Mouse (Mus musculus) midbrain, embryonic 14.5 days (tissue): ENCODE data around the gene Psmd13. TPM values are rescaled to one million over a fixed set of nuclear protein-coding genes. Genes with fewer than 3 reads are reported as not detected.

Experiments
- ATAC-seq: fragments of 200-750 bp; cut with Nextera tagmentation; 2 replicates; pipeline ENCODE4 v1.8.0; 2017; ENCODE audit warnings: moderate number of reproducible peaks, moderate library complexity; ENCODE audit not compliant: low FRiP score, low TSS enrichment
- DNase-seq: peaks from one replicate; pipeline ENCODE4 v3.0.0-alpha.2; 2015
- H3K27ac ChIP-seq: fragments of 300-500 bp; sonication (generic); replicated peaks from 2 replicates; pipeline ENCODE4 v1.5.1; 2014; ENCODE audit warnings: mild to moderate bottlenecking, low read depth, low read length, moderate library complexity
- H3K27me3 ChIP-seq: fragments of 300-500 bp; sonication (generic); 2 replicates; pipeline ENCODE4 v1.6.1; 2014; ENCODE audit warnings: low read length, control low read depth, mixed read lengths; ENCODE audit not compliant: control insufficient read depth, insufficient read depth
- H3K36me3 ChIP-seq: fragments of 300-500 bp; sonication (generic); 2 replicates; pipeline ENCODE4 v1.6.1; 2014; ENCODE audit warnings: low read length, control low read depth; ENCODE audit not compliant: control insufficient read depth, insufficient read depth
- H3K4me1 ChIP-seq: fragments of 300-500 bp; sonication (generic); 2 replicates; pipeline ENCODE4 v1.6.1; 2014; ENCODE audit warnings: mild to moderate bottlenecking, antibody characterized with exemption, low read length, control low read depth; ENCODE audit not compliant: control insufficient read depth, insufficient read depth
- H3K4me2 ChIP-seq: fragments of 300-500 bp; sonication (generic); 2 replicates; pipeline ENCODE4 v1.6.1; 2014; ENCODE audit warnings: mild to moderate bottlenecking, low read length, moderate library complexity
- H3K4me3 ChIP-seq: fragments of 300-500 bp; sonication (generic); replicated peaks from 2 replicates; pipeline ENCODE4 v1.5.1; 2014; ENCODE audit warnings: low read depth, low read length
- H3K9ac ChIP-seq: fragments of 300-500 bp; sonication (generic); replicated peaks from 2 replicates; pipeline ENCODE4 v1.6.1; 2014; ENCODE audit warnings: mild to moderate bottlenecking, low read length, moderate library complexity
- H3K9me3 ChIP-seq: fragments of 300-500 bp; sonication (generic); 2 replicates; pipeline ENCODE4 v1.6.1; 2016; ENCODE audit warnings: low read length, control low read depth, mixed read lengths; ENCODE audit not compliant: control insufficient read depth
- WGBS: fragments of 180-500 bp; shearing (Covaris S2); extraction: QIAGEN DNeasy Blood & Tissue Kit; methylation state at CpG from one replicate; pipeline ENCODE4 v1.1.7; 2014; 5-methylcytosine and 5-hydroxymethylcytosine counted together
- polyA plus RNA-seq: library from polyadenylated mRNA; unstranded; fragments of >200 nt; fragmentation: Nextera tagmentation; extraction: Ambion mirVana; gene quantifications from 2 replicates; pipeline ENCODE4 v1.2.1, GENCODE M21; 2014

Psmd13 gene
- 186 and 214 TPM in 2 replicates for polyA plus RNA-seq

GRCm38 (mm10) chr7:140881696-140882468, at the start of gene Psmd13, which contains the start of gene Sirt3:
Gene Psmd13 (plus strand): TSS chr7:140881968.
Gene Sirt3 (minus strand): TSS chr7:140882309.
- Histone ChIP-seq H3K4me3 (peak within 1 kb of the TSS; percentile 81), H3K36me3 (peaks cover 28% of the 10 kb centered on the region), H3K4me1 (peaks cover 14% of the 10 kb centered on the region), H3K27ac (peak within 1 kb of the TSS; percentile 86), H3K9ac (peak within 1 kb of the TSS; percentile 75), H3K4me2 (peak within 1 kb of the TSS; percentile 67), H3K9me3 (no peaks in the 10 kb centered on the region), H3K27me3 (no peaks in the 10 kb centered on the region)
- ATAC-seq, result peak; percentile 95
- WGBS, result under 1% methylated on average over 59 of the region's 59 CpGs
- DNase-seq, result peak; percentile 98

GRCm38 (mm10) chr7:140833341-140833740, 48.4 kb upstream of the Psmd13 start:
- ATAC-seq, result no peak
- no peaks in the 10 kb centered on the region for H3K27me3 ChIP-seq

GRCm38 (mm10) chr7:140834968-140835757, 46.6 kb upstream of the Psmd13 start, which contains the start of gene Urah:
Gene Urah (plus strand): TSS chr7:140835018.
- ATAC-seq (no peak), DNase-seq (no peak)

More at GRCm38 (mm10) chr7:140833341-140833740, 48.4 kb upstream of the Psmd13 start:
- H3K9ac ChIP-seq, result no peak overlapping the region
- H3K36me3 ChIP-seq, result no peaks in the 10 kb centered on the region
- no peak overlapping the region for H3K4me2 ChIP-seq
- H3K27ac ChIP-seq, result no peak overlapping the region
- no peaks in the 10 kb centered on the region for H3K9me3 ChIP-seq
- H3K4me3 ChIP-seq, result no peak overlapping the region
- no peaks in the 10 kb centered on the region for H3K4me1 ChIP-seq
- DNase-seq, result no peak
- 83% methylated on average over 4 of the region's 4 CpGs for WGBS

GRCm38 (mm10) chr7:140835758-140836087, 46.0 kb upstream of the Psmd13 start:
- ATAC-seq (no peak), DNase-seq (no peak)

More at GRCm38 (mm10) chr7:140834968-140835757, 46.6 kb upstream of the Psmd13 start, which contains the start of gene Urah:
- H3K27me3 ChIP-seq, result no peaks in the 10 kb centered on the region
- no peaks in the 10 kb centered on the region for H3K36me3 ChIP-seq
- H3K4me1 ChIP-seq, result no peaks in the 10 kb centered on the region
- no peak within 1 kb of the TSS for H3K4me3 ChIP-seq
- H3K27ac ChIP-seq, result no peak within 1 kb of the TSS
- H3K9me3 ChIP-seq, result no peaks in the 10 kb centered on the region
- H3K4me2 ChIP-seq, result no peak within 1 kb of the TSS
- no peak within 1 kb of the TSS for H3K9ac ChIP-seq
- 49% methylated on average over 20 of the region's 20 CpGs for WGBS

GRCm38 (mm10) chr7:140836243-140837115, 45.3 kb upstream of the Psmd13 start:
- H3K9ac ChIP-seq, result no peak overlapping the region
- H3K9me3 ChIP-seq, result no peaks in the 10 kb centered on the region
- no peak overlapping the region for H3K4me2 ChIP-seq
- 85% methylated on average over 9 of the region's 9 CpGs for WGBS
- H3K27me3 ChIP-seq, result no peaks in the 10 kb centered on the region
- H3K4me3 ChIP-seq, result no peak overlapping the region
- no peaks in the 10 kb centered on the region for H3K36me3 ChIP-seq
- ATAC-seq, result no peak
- no peak overlapping the region for H3K27ac ChIP-seq
- H3K4me1 ChIP-seq, result no peaks in the 10 kb centered on the region
- DNase-seq, result no peak

More at GRCm38 (mm10) chr7:140835758-140836087, 46.0 kb upstream of the Psmd13 start:
- WGBS, result 69% methylated on average over 2 of the region's 2 CpGs
- H3K4me1 ChIP-seq, result no peaks in the 10 kb centered on the region
- no peaks in the 10 kb centered on the region for H3K27me3 ChIP-seq
- H3K36me3 ChIP-seq, result no peaks in the 10 kb centered on the region
- no peak overlapping the region for H3K27ac ChIP-seq
- H3K4me2 ChIP-seq, result no peak overlapping the region
- no peak overlapping the region for H3K4me3 ChIP-seq
- H3K9me3 ChIP-seq, result no peaks in the 10 kb centered on the region
- H3K9ac ChIP-seq, result no peak overlapping the region

- DNase-seq (no peak), ATAC-seq (no peak)
- WGBS, result 63% methylated on average over 5 of the region's 5 CpGs
- Histone ChIP-seq H3K9me3 (no peaks in the 10 kb centered on the region), H3K4me1 (no peaks in the 10 kb centered on the region), H3K36me3 (no peaks in the 10 kb centered on the region), H3K27ac (no peak overlapping the region), H3K4me2 (no peak overlapping the region), H3K4me3 (no peak overlapping the region), H3K27me3 (no peaks in the 10 kb centered on the region; the same call in 1 of the 2 replicates), H3K9ac (no peak overlapping the region)
Measured at GRCm38 (mm10) chr7:140839556-140839955, 42.2 kb upstream of the Psmd13 start.

GRCm38 (mm10) chr7:140840750-140841735, 40.7 kb upstream of the Psmd13 start:
- Histone ChIP-seq H3K4me2 (no peak overlapping the region), H3K27me3 (no peaks in the 10 kb centered on the region; the same call in 1 of the 2 replicates), H3K9ac (no peak overlapping the region), H3K4me1 (no peaks in the 10 kb centered on the region), H3K27ac (no peak overlapping the region), H3K36me3 (no peaks in the 10 kb centered on the region), H3K4me3 (no peak overlapping the region), H3K9me3 (no peaks in the 10 kb centered on the region)
- 39% methylated on average over 19 of the region's 19 CpGs for WGBS
- no peak for DNase-seq
- ATAC-seq, result no peak
